ENCODE assay signal across 11 mouse cellular contexts in genomic region chr1:138148844-138149243, GRCm38 (mm10). TPM values are rescaled to one million over a fixed set of nuclear protein-coding genes. Genes with fewer than 3 reads are reported as not detected.
DNase-seq lines count a peak whose midpoint lies in the region; ATAC-seq and TF ChIP-seq lines count a peak whose summit lies in the region.
"Had no signal": no experiment of that assay in that cellular context is flagged by ENCODE, and none has a peak within 500 bp of the region (broad histone marks: within the 10 kb centered on the region; RNA-seq: fewer than 3 reads in every experiment).

No protein-coding gene starts in this region.

- TF ChIP-seq CTCF in forebrain, postnatal 0 days (IDR thresholded peaks at IDR 0.05; ENCODE audit: low read depth) = no peak

- peak; percentile 67 for DNase-seq in forebrain, postnatal 0 days
- DNase-seq in forebrain, embryonic 10.5 days (ENCODE audit: extremely low spot score, low spot score) = no peak
- peak; percentile 46 to 65 for DNase-seq in frontal cortex, postnatal 14 days (ENCODE audit: low spot score in 2 of 2)
- DNase-seq in left cerebral cortex, adult 8-10 months (ENCODE audit: low spot score in 2 of 2) = peak; percentile 16 to 90
- peak; percentile 82 to 90 for DNase-seq in right cerebral cortex, postnatal 10 days (ENCODE audit: low spot score in 2 of 2)
- DNase-seq in embryo, embryonic 11 days = no peak
- DNase-seq in ovary, postnatal 36 days (ENCODE audit: low spot score) = no peak
- DNase-seq in liver = no peak
- DNase-seq: adrenal gland, postnatal 10 days; liver, embryonic 13.5 days had no signal

- WGBS in forebrain, postnatal 0 days = 19% methylated on average over 4 of the region's 4 CpGs
- 78% methylated on average over 4 of the region's 4 CpGs for WGBS in forebrain, embryonic 10.5 days

- no peak overlapping the region for H3K4me2 ChIP-seq in forebrain, postnatal 0 days (ENCODE audit: low read depth)
- H3K4me2 ChIP-seq: liver, embryonic 13.5 days had no signal

- no peak overlapping the region for H3K4me3 ChIP-seq in forebrain, postnatal 0 days (ENCODE audit: low read depth, low read length)
- H3K4me3 ChIP-seq in forebrain, embryonic 10.5 days = no peak overlapping the region
- H3K4me3 ChIP-seq: liver, embryonic 13.5 days had no signal

- H3K4me1 ChIP-seq in forebrain, postnatal 0 days (ENCODE audit: insufficient read depth) = peaks cover 11% of the 10 kb centered on the region
- H3K4me1 ChIP-seq in forebrain, embryonic 10.5 days = peaks cover 5% of the 10 kb centered on the region
- H3K4me1 ChIP-seq: liver, embryonic 13.5 days had no signal

- peak; percentile 93 for ATAC-seq in forebrain, postnatal 0 days

- no peaks in the 10 kb centered on the region for H3K9me3 ChIP-seq in forebrain, postnatal 0 days (ENCODE audit: low read length)
- no peaks in the 10 kb centered on the region for H3K9me3 ChIP-seq in forebrain, embryonic 10.5 days
- H3K9me3 ChIP-seq: liver, embryonic 13.5 days had no signal

- peak overlapping the region; percentile 55 for H3K27ac ChIP-seq in forebrain, postnatal 0 days (ENCODE audit: low read depth, low read length)
- H3K27ac ChIP-seq in forebrain, embryonic 10.5 days = no peak overlapping the region
- H3K27ac ChIP-seq: liver, embryonic 13.5 days had no signal

- no peaks in the 10 kb centered on the region for H3K36me3 ChIP-seq in forebrain, postnatal 0 days (ENCODE audit: insufficient read depth)
- no peaks in the 10 kb centered on the region for H3K36me3 ChIP-seq in forebrain, embryonic 10.5 days (replicated peaks)
- H3K36me3 ChIP-seq: liver, embryonic 13.5 days had no signal

- H3K27me3 ChIP-seq in forebrain, postnatal 0 days (ENCODE audit: insufficient read depth, low read length) = no peaks in the 10 kb centered on the region
- H3K27me3 ChIP-seq in forebrain, embryonic 10.5 days (ENCODE audit: poor library complexity, severe bottlenecking) = no peaks in the 10 kb centered on the region
- H3K27me3 ChIP-seq: liver, embryonic 13.5 days had no signal

- no peak overlapping the region for H3K9ac ChIP-seq in forebrain, postnatal 0 days
- H3K9ac ChIP-seq: liver, embryonic 13.5 days had no signal

RNA-seq across cellular contexts. Expression of gene Ptprc, which starts 26.7 kb away (rescaled TPM):
- 1.7 and 2.5 TPM in 2 replicates for total RNA-seq in forebrain, postnatal 0 days (2014; rRNA removed)
- polyA plus RNA-seq in forebrain, postnatal 0 days (2015; fragmentation: Nextera tagmentation; extraction: Ambion mirVana) = 0.63 and 1.1 TPM in 2 replicates
- 0.84 and 0.98 TPM in 2 replicates for polyA plus RNA-seq in forebrain, embryonic 10.5 days (2016; fragmentation: Nextera tagmentation; extraction: Ambion mirVana)
- total RNA-seq in left cerebral cortex, adult 8-10 months (2022) = 10 to 100 TPM in 1 of 4 experiments, 1 to 10 TPM in 3; 3.0 to 12.1 (median 6.1) TPM
- polyA plus RNA-seq: C2C12 had no signal

Comparison
In these comparisons a context has a peak if more than half of its experiments do, and no peak if none do; other contexts are left out.
1. DNase-seq: peak in forebrain, postnatal 0 days (single experiment), frontal cortex, postnatal 14 days (2 of 2), left cerebral cortex, adult 8-10 months (2 of 2) and right cerebral cortex, postnatal 10 days (2 of 2); none in forebrain, embryonic 10.5 days (single experiment), embryo, embryonic 11 days (single experiment), ovary, postnatal 36 days (single experiment) and liver (single experiment).